Mouse (Mus musculus) hindbrain, postnatal 0 days (tissue): ENCODE results near the gene Car9. TPM values are rescaled to one million over a fixed set of nuclear protein-coding genes. Genes with fewer than 3 reads are reported as not detected.
A peak's percentile ranks its signal among the peaks of the same experiment; 100 is the strongest.

Experiments
- ATAC-seq: fragments of 200-750 bp; cut with Nextera tagmentation; 2 replicates; pipeline ENCODE4 v1.8.0; 2017; ENCODE audit warnings: mild to moderate bottlenecking, moderate TSS enrichment, moderate library complexity
- DNase-seq: peaks from one replicate; pipeline ENCODE4 v3.0.0-alpha.2; 2015; ENCODE audit warnings: low spot score
- H3K27ac ChIP-seq: fragments of 300-500 bp; sonication (generic); 2 replicates; pipeline ENCODE4 v1.5.1; 2014; ENCODE audit warnings: mild to moderate bottlenecking
- H3K27me3 ChIP-seq: fragments of 300-500 bp; sonication (generic); 2 replicates; pipeline ENCODE4 v1.6.1; 2014; ENCODE audit warnings: low read length, mixed read lengths; ENCODE audit not compliant: insufficient read depth
- H3K36me3 ChIP-seq: fragments of 300-500 bp; sonication (generic); 2 replicates; pipeline ENCODE4 v1.6.1; 2014; ENCODE audit warnings: low read length, mixed read lengths; ENCODE audit not compliant: insufficient read depth
- H3K4me1 ChIP-seq: fragments of 300-500 bp; sonication (generic); 2 replicates; pipeline ENCODE4 v1.6.1; 2014; ENCODE audit warnings: antibody characterized with exemption, low read length, mixed read lengths; ENCODE audit not compliant: insufficient read depth
- H3K4me2 ChIP-seq: fragments of 300-500 bp; sonication (generic); 2 replicates; pipeline ENCODE4 v1.6.1; 2014; ENCODE audit warnings: low read depth, mild to moderate bottlenecking, low read length, moderate library complexity, mixed read lengths
- H3K4me3 ChIP-seq: fragments of 300-500 bp; sonication (generic); 2 replicates; pipeline ENCODE4 v1.5.1; 2014; ENCODE audit warnings: low read length
- H3K9ac ChIP-seq: fragments of 300-500 bp; sonication (generic); replicated peaks from 2 replicates; pipeline ENCODE4 v1.6.1; 2014; ENCODE audit warnings: mild to moderate bottlenecking, low read length, moderate library complexity, mixed read lengths
- H3K9me3 ChIP-seq: fragments of 300-500 bp; sonication (generic); 2 replicates; pipeline ENCODE4 v1.6.1; 2016; ENCODE audit warnings: low read length, mixed read lengths
- CTCF ChIP-seq: IDR thresholded peaks from 2 replicates; pipeline ENCODE4 v1.5.1; 2016; ENCODE audit warnings: antibody characterized with exemption, control low read depth, low read depth
- WGBS: fragments of 180-500 bp; shearing (Covaris S2); extraction: QIAGEN DNeasy Blood & Tissue Kit; methylation state at CpG from one replicate; pipeline ENCODE4 v1.1.7; 2014; 5-methylcytosine and 5-hydroxymethylcytosine counted together
- polyA plus RNA-seq: library from polyadenylated mRNA; unstranded; fragments of >200 nt; fragmentation: Nextera tagmentation; extraction: Ambion mirVana; gene quantifications from 2 replicates; pipeline ENCODE4 v1.2.1, GENCODE M21; 2015
- total RNA-seq: library from RNA; depleted of rRNA; stranded (reverse); fragments of >200 nt; gene quantifications from 2 replicates; pipeline ENCODE4 v1.2.3, GENCODE M21; 2014; rRNA removed

Gene Car9
- 0.26 TPM in 1 of 2 replicates, not detected in the other for total RNA-seq
- 0.50 and 1.1 TPM in 2 replicates for polyA plus RNA-seq

DNA sequence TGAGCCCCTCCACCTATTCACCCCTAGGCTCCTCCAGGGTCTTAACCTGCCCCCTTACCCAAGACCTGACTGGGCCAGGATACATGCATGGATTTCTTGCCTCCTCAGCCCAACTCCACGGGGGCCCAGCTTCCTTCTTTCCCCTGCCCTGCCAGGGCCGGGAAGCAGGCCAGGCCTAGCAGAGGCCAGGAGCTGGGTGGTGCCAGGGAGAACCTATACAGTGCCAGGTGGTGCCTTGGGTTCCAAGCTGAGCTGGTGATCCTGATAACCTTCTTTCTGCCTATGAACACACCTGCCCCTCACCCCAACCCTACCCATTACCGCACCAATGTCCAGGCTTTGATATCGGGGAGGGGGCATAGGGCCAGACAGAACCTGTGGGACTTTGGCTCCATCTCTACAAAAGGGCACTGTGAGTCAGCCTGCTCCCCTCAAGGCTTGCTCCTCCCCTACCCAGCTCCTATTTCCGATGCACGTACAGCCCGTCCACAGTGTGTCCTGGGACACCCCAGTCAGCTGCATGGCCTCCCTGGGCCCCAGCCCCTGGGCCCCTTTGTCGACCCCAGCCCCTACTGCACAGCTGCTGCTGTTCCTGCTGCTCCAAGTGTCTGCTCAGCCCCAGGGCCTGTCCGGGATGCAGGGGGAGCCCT, at the start of gene Car9:
Gene Car9, plus strand, starts transcription at position 431 of the 650 bp plus-strand sequence.
- ATAC-seq, result peak; percentile 27; the same call in 1 of the 2 replicates
- WGBS, result 45% methylated on average over 9 of the region's 9 CpGs

DNA sequence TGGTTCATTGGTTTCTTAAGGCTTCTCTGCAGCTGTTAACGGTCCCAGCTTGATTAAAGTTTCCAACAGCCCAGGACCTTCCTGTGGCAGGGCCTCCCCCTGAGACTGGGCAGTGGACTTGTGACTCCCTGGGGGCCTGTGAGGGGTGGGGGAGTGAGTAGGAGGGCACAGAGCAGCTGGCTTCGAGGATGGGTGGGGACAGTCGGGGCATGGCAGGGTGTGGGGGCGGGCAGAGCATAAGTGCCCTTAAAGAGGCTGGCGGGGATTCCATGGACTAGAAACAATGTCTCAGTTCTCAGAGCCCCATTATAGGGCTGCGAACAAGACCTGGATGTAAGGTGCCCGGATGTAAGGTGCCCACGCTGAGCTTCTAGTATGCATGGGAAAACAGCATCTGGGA, 49.6 kb upstream of the Car9 start:
- no peak overlapping the region for H3K4me3 ChIP-seq
- no peak overlapping the region for H3K9ac ChIP-seq
- H3K4me2 ChIP-seq, result no peak overlapping the region
- ATAC-seq (no peak), DNase-seq (no peak)
- H3K9me3 ChIP-seq, result no peaks in the 10 kb centered on the region
- H3K27me3 ChIP-seq, result no peaks in the 10 kb centered on the region; the same call in 1 of the 2 replicates
- no peak overlapping the region for H3K27ac ChIP-seq
- no peak for TF ChIP-seq CTCF
- peaks cover 11% of the 10 kb centered on the region; the same call in 1 of the 2 replicates for H3K4me1 ChIP-seq
- no peaks in the 10 kb centered on the region for H3K36me3 ChIP-seq
- WGBS, result 17% methylated on average over 8 of the region's 8 CpGs

More for the DNA sequence above, at the start of gene Car9:
- Histone ChIP-seq H3K9ac (no peak within 1 kb of the TSS), H3K36me3 (no peaks in the 10 kb centered on the region), H3K4me3 (no peak within 1 kb of the TSS), H3K27me3 (0 out of 2 replicates have a peak, but pooled peaks cover 4% of the 10 kb centered on the region), H3K4me1 (peaks cover 7% of the 10 kb centered on the region; the same call in 1 of the 2 replicates), H3K4me2 (no peak within 1 kb of the TSS; the same call in 1 of the 2 replicates), H3K27ac (no peak within 1 kb of the TSS), H3K9me3 (no peaks in the 10 kb centered on the region)
- TF ChIP-seq CTCF, result no peak
- DNase-seq, result no peak

DNA sequence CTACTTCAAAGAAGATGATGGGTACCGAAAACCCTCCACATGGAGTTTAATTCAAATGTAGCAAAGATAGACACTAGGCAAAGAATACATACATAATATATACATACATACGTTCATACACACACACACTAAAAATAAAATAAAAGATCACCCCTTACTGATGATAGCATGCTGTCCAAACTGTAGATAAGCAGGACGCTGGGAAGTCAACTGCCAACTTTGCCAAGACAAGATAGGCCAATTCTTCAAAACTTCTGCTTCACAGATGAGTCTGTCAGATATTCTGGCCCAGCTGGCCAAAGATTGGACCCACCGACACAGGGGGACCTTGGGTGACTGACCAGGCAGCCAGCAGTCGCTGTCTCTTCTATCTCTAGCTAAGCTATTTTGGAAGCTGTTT, 43.7 kb upstream of the Car9 start:
- H3K4me2 ChIP-seq, result no peak overlapping the region
- 93% methylated on average over 5 of the region's 5 CpGs for WGBS
- H3K36me3 ChIP-seq, result no peaks in the 10 kb centered on the region
- H3K27me3 ChIP-seq, result no peaks in the 10 kb centered on the region
- ATAC-seq (no peak), DNase-seq (no peak)
- H3K4me1 ChIP-seq, result no peaks in the 10 kb centered on the region
- H3K9ac ChIP-seq, result no peak overlapping the region
- H3K9me3 ChIP-seq, result no peaks in the 10 kb centered on the region
- H3K4me3 ChIP-seq, result no peak overlapping the region
- H3K27ac ChIP-seq, result no peak overlapping the region
- no peak for TF ChIP-seq CTCF

DNA sequence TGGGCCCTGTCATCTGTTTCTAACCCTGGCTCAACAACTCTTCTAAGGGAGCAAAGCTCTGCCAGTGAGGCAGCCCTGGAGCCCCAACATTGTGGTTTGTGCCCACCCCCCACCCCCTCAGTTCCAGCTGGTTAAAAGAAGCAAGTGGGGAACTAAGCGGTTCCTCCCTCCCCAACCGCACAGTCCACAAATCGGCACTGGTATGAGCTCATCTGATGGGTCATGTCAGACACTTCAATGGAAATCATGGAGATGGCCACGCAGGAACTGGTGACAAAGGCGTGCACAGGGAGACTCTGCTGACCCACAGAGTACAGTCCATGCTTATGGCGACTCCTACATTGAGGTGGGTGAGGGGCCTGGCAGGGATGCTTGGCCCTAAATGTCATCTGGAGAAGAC, 40.8 kb upstream of the Car9 start:
- 88% methylated on average over 6 of the region's 6 CpGs for WGBS

DNA sequence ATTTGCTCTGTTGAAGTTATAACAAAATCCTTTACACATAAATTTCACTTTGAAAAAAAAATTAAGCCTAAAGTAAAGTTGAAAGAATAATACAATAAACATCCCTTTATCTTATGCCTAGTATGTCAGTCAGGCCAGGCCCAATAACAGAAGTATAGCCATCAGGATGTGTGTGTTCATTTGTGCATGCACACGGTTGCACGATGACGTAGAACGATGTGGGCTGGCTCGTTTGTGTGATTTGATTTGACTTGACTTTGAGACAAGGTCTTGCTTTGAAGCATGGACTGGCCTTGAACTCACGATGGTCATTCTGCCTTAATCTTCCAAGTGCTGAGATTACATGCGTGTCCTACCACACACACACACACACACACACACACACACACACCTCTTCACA, 39.9 kb upstream of the Car9 start:
- H3K27me3 ChIP-seq, result no peaks in the 10 kb centered on the region
- no peak overlapping the region for H3K4me3 ChIP-seq
- no peak overlapping the region for H3K9ac ChIP-seq
- ATAC-seq, result no peak
- H3K4me2 ChIP-seq, result no peak overlapping the region
- no peak for DNase-seq
- TF ChIP-seq CTCF, result no peak
- no peaks in the 10 kb centered on the region for H3K36me3 ChIP-seq
- H3K9me3 ChIP-seq, result no peaks in the 10 kb centered on the region
- H3K27ac ChIP-seq, result no peak overlapping the region
- WGBS, result 87% methylated on average over 7 of the region's 7 CpGs
- H3K4me1 ChIP-seq, result no peaks in the 10 kb centered on the region

More for the DNA sequence above, 40.8 kb upstream of the Car9 start:
- TF ChIP-seq CTCF, result no peak
- DNase-seq (no peak), ATAC-seq (no peak)
- no peaks in the 10 kb centered on the region for H3K27me3 ChIP-seq
- H3K36me3 ChIP-seq, result no peaks in the 10 kb centered on the region
- H3K9ac ChIP-seq, result no peak overlapping the region
- H3K27ac ChIP-seq, result no peak overlapping the region
- H3K4me1 ChIP-seq, result no peaks in the 10 kb centered on the region
- H3K9me3 ChIP-seq, result no peaks in the 10 kb centered on the region
- H3K4me3 ChIP-seq, result no peak overlapping the region
- H3K4me2 ChIP-seq, result no peak overlapping the region

DNA sequence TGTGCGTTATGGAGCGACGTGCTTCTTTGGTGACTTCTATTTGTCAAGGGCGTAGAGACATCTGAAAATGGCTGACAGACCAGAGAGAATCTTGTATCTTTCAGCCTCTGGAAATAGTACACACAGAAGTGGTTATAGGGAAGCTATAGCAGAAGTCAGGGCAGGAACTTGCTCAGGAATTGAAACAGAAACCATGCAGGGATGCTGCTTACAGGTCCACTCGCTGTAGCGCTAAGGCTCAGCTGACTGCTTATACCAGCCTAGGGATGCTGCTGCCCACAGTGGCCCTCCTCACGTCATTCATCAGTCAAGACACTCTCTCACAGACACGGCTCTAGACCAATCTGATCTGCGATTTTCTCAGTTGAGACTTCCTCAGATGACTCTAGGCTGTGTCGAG, 36.5 kb upstream of the Car9 start:
- no peak overlapping the region for H3K27ac ChIP-seq
- H3K36me3 ChIP-seq, result no peaks in the 10 kb centered on the region
- no peaks in the 10 kb centered on the region for H3K4me1 ChIP-seq
- no peaks in the 10 kb centered on the region for H3K9me3 ChIP-seq
- WGBS, result 90% methylated on average over 10 of the region's 10 CpGs
- H3K4me2 ChIP-seq, result no peak overlapping the region
- no peak overlapping the region for H3K4me3 ChIP-seq
- no peak for TF ChIP-seq CTCF
- H3K27me3 ChIP-seq, result no peaks in the 10 kb centered on the region
- no peak overlapping the region for H3K9ac ChIP-seq
- no peak for ATAC-seq
- DNase-seq, result no peak

DNA sequence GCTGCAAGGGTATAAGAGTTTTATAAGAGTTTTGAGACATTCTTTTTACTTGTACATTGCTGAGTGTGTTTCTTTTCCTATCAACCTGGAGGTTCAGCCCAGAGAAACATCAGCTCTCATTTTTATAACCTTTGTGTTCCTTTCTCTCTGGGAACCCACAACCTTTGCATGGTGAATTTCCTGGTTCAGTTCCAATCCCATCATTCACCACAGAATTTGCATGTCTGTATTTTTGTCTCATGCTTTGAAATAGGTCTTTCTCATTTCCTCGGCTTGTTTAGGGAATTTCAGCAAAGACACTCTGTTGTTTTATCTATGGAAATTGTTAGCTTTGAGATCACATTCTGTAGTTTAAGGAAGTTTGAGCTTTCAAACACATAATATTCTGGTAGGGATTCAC, 33.1 kb upstream of the Car9 start:
- Histone ChIP-seq H3K4me3 (no peak overlapping the region), H3K4me2 (no peak overlapping the region), H3K27me3 (no peaks in the 10 kb centered on the region), H3K36me3 (no peaks in the 10 kb centered on the region), H3K27ac (no peak overlapping the region), H3K9ac (no peak overlapping the region), H3K4me1 (0 out of 2 replicates have a peak, but pooled peaks cover 3% of the 10 kb centered on the region), H3K9me3 (no peaks in the 10 kb centered on the region)
- ATAC-seq, result no peak
- no peak for DNase-seq
- 82% methylated on average over 1 of the region's 1 CpGs for WGBS
- TF ChIP-seq CTCF, result no peak
